Mouse (Mus musculus): ENCODE measurements around the gene Akr1b8. TPM values are rescaled to one million over a fixed set of nuclear protein-coding genes. Genes with fewer than 3 reads are reported as not detected.

Akr1b8 gene
- total and polyA plus RNA-seq, 3 experiments, result 3.3 to 4.8 (median 3.5) TPM

DNA sequence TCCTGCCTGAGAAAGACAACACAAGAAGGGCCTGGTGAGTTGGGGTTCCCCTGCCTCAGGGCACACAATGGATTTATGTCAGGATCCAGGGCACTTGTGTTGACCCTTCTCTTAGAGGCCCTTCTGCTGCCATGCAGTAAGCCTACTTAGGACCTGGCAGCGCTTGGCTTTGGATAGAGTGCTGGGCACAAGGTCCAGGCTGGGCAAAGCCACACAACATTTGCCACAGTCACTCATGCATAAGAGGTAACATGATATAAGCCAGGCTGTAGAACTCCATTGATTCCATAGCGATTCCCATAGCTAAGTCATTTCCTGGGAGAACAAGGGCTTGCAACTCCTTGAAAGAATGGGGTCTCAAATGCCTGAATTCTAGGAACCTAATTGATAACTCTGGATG is 40.0 kb upstream of the Akr1b8 start:
- intact Hi-C loops (cut with DNase I), result no loop called here
- WGBS, result 70% methylated on average over 2 of the region's 2 CpGs
- Histone ChIP-seq H3K9ac (ENCODE audit: low read depth, low read length) (no peak overlapping the region), H3K27ac (no peak overlapping the region; the same call in 1 of the 2 replicates), H3K79me2 (replicated peaks; ENCODE audit: control insufficient read depth, insufficient read depth, low read length) (no peaks in the 10 kb centered on the region; the same call in 1 of the 2 replicates), H3K27me3 (ENCODE audit: control insufficient read depth, insufficient read depth, low read length) (no peaks in the 10 kb centered on the region), H3K4me3 (no peak overlapping the region), H3K36me3 (ENCODE audit: control insufficient read depth, insufficient read depth, low read length) (peaks cover 7% of the 10 kb centered on the region; the same call in 1 of the 2 replicates), H3K4me1 (ENCODE audit: control insufficient read depth, insufficient read depth, low read length) (peaks cover 1% of the 10 kb centered on the region)
- no peak for TF ChIP-seq EP300 (IDR thresholded peaks at IDR 0.05; ENCODE audit: insufficient read depth, low read depth, low read length)
- TF ChIP-seq POLR2A (IDR thresholded peaks at IDR 0.05; ENCODE audit: insufficient read depth, low read depth, low read length), result no peak
- TF ChIP-seq CTCF (IDR thresholded peaks at IDR 0.05), result no peak
- peak; percentile 37 to 59 for DNase-seq

GRCm38 (mm10) chr6:34316854-34317771 is 36.8 kb upstream of the Akr1b8 start, which contains the start of gene Akr1b3:
Gene Akr1b3 (minus strand): TSS chr6:34317478.
- Histone ChIP-seq H3K27ac (peak within 1 kb of the TSS; percentile 94), H3K9ac (ENCODE audit: low read depth, low read length) (peak within 1 kb of the TSS; percentile 79), H3K27me3 (ENCODE audit: control insufficient read depth, insufficient read depth, low read length) (no peaks in the 10 kb centered on the region), H3K4me1 (ENCODE audit: control insufficient read depth, insufficient read depth, low read length) (peaks cover 1% of the 10 kb centered on the region), H3K36me3 (ENCODE audit: control insufficient read depth, insufficient read depth, low read length) (peaks cover 7% of the 10 kb centered on the region; the same call in 1 of the 2 replicates), H3K79me2 (replicated peaks; ENCODE audit: control insufficient read depth, insufficient read depth, low read length) (no peaks in the 10 kb centered on the region; the same call in 1 of the 2 replicates), H3K4me3 (peak within 1 kb of the TSS; percentile 83)
- WGBS, result under 1% methylated on average over 60 of the region's 60 CpGs
- intact Hi-C loops (cut with DNase I), result loop anchor here (2.0 to 5.0 kb wide), 2 partner anchors 24 to 595 kb away; partner anchors contain the start of gene Wdr91
- peak; percentile 70 for TF ChIP-seq POLR2A (IDR thresholded peaks at IDR 0.05; ENCODE audit: insufficient read depth, low read depth, low read length)
- peak; percentile 86 for TF ChIP-seq EP300 (IDR thresholded peaks at IDR 0.05; ENCODE audit: insufficient read depth, low read depth, low read length)
- TF ChIP-seq CTCF (IDR thresholded peaks at IDR 0.05), result peak; percentile 52
- peak; percentile 86 to 94 for DNase-seq

- WGBS, result 20% methylated on average over 5 of the region's 5 CpGs
- Histone ChIP-seq H3K9ac (ENCODE audit: low read depth, low read length) (no peak overlapping the region), H3K36me3 (ENCODE audit: control insufficient read depth, insufficient read depth, low read length) (peaks cover 7% of the 10 kb centered on the region; the same call in 1 of the 2 replicates), H3K79me2 (replicated peaks; ENCODE audit: control insufficient read depth, insufficient read depth, low read length) (no peaks in the 10 kb centered on the region; the same call in 1 of the 2 replicates), H3K27ac (peak overlapping the region; percentile 94), H3K4me3 (peak overlapping the region; percentile 83), H3K27me3 (ENCODE audit: control insufficient read depth, insufficient read depth, low read length) (no peaks in the 10 kb centered on the region), H3K4me1 (ENCODE audit: control insufficient read depth, insufficient read depth, low read length) (peaks cover 1% of the 10 kb centered on the region)
- no peak for TF ChIP-seq CTCF (IDR thresholded peaks at IDR 0.05)
- no peak for TF ChIP-seq POLR2A (IDR thresholded peaks at IDR 0.05; ENCODE audit: insufficient read depth, low read depth, low read length)
- no peak for TF ChIP-seq EP300 (IDR thresholded peaks at IDR 0.05; ENCODE audit: insufficient read depth, low read depth, low read length)
- intact Hi-C loops (cut with DNase I), result loop anchor here (5.0 kb wide), 1 partner anchor 594 kb away; the partner anchor contains the start of gene Wdr91
- DNase-seq, result peak in 1 of 2 experiments; percentile 32
Observed at GRCm38 (mm10) chr6:34318172-34318571, 35.7 kb upstream of the Akr1b8 start.

DNA sequence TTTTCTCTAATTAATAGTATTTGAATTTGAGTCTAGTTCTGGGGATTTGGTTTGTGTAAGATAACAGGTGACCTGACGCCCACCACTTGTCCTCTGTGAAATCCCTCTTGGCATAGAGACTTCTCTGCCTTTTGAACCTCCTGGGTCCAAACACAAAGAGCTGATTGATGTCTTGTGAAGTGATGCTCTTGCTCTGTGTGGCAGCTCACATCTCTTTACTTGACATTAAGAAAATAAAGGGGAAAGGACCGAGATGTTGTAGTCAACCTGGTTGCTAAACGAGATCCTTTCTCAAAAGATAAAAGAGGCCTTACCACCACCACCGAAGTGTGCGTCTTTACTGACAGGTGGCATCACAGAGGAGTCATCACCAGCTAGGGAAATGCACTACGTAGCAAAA is 35.3 kb upstream of the Akr1b8 start:
- Histone ChIP-seq H3K27me3 (ENCODE audit: control insufficient read depth, insufficient read depth, low read length) (no peaks in the 10 kb centered on the region), H3K9ac (ENCODE audit: low read depth, low read length) (no peak overlapping the region), H3K27ac (no peak overlapping the region), H3K79me2 (replicated peaks; ENCODE audit: control insufficient read depth, insufficient read depth, low read length) (no peaks in the 10 kb centered on the region; the same call in 1 of the 2 replicates), H3K4me3 (no peak overlapping the region), H3K4me1 (ENCODE audit: control insufficient read depth, insufficient read depth, low read length) (peaks cover 1% of the 10 kb centered on the region), H3K36me3 (ENCODE audit: control insufficient read depth, insufficient read depth, low read length) (peaks cover 7% of the 10 kb centered on the region; the same call in 1 of the 2 replicates)
- no peak for DNase-seq
- intact Hi-C loops (cut with DNase I), result loop anchor here (5.0 kb wide), 1 partner anchor 594 kb away; the partner anchor contains the start of gene Wdr91
- no peak for TF ChIP-seq CTCF (IDR thresholded peaks at IDR 0.05)
- TF ChIP-seq EP300 (IDR thresholded peaks at IDR 0.05; ENCODE audit: insufficient read depth, low read depth, low read length), result no peak
- no peak for TF ChIP-seq POLR2A (IDR thresholded peaks at IDR 0.05; ENCODE audit: insufficient read depth, low read depth, low read length)
- WGBS, result 76% methylated on average over 6 of the region's 6 CpGs

GRCm38 (mm10) chr6:34322121-34322520 is 31.8 kb upstream of the Akr1b8 start:
- H3K36me3 ChIP-seq (ENCODE audit: control insufficient read depth, insufficient read depth, low read length), result no peaks in the 10 kb centered on the region
- DNase-seq, result no peak
- intact Hi-C loops (cut with DNase I), result no loop called here
- H3K4me1 ChIP-seq (ENCODE audit: control insufficient read depth, insufficient read depth, low read length), result peaks cover 1% of the 10 kb centered on the region; the same call in 1 of the 2 replicates
- H3K4me3 ChIP-seq, result no peak overlapping the region
- no peaks in the 10 kb centered on the region for H3K27me3 ChIP-seq (ENCODE audit: control insufficient read depth, insufficient read depth, low read length)
- H3K27ac ChIP-seq, result no peak overlapping the region
- 92% methylated on average over 7 of the region's 7 CpGs for WGBS
- no peak overlapping the region for H3K9ac ChIP-seq (ENCODE audit: low read depth, low read length)
- TF ChIP-seq POLR2A (IDR thresholded peaks at IDR 0.05; ENCODE audit: insufficient read depth, low read depth, low read length) (no peak), CTCF (IDR thresholded peaks at IDR 0.05) (no peak), EP300 (IDR thresholded peaks at IDR 0.05; ENCODE audit: insufficient read depth, low read depth, low read length) (no peak)
- H3K79me2 ChIP-seq (replicated peaks; ENCODE audit: control insufficient read depth, insufficient read depth, low read length), result no peaks in the 10 kb centered on the region

All from heart, adult 2 months (tissue).